20 mouse cellular contexts compared by ENCODE assay signal in genomic region chr8:116904736-116905135, GRCm38 (mm10). TPM values are rescaled to one million over a fixed set of nuclear protein-coding genes. Genes with fewer than 3 reads are reported as not detected.
A peak's percentile ranks its signal among the peaks of the same experiment; 100 is the strongest.
DNase-seq lines count a peak whose midpoint lies in the region; ATAC-seq and TF ChIP-seq lines count a peak whose summit lies in the region.
"Had no signal": no experiment of that assay in that cellular context is flagged by ENCODE, and none has a peak within 500 bp of the region (broad histone marks: within the 10 kb centered on the region; RNA-seq: fewer than 3 reads in every experiment).

No protein-coding gene starts in this region.

- no peaks in the 10 kb centered on the region for H3K27me3 ChIP-seq in megakaryocyte, embryonic 14.5 days (replicated peaks)
- H3K27me3 ChIP-seq in E14TG2a.4 (ENCODE audit: insufficient read depth, low read length) = no peaks in the 10 kb centered on the region
- H3K27me3 ChIP-seq in heart, embryonic 11.5 days (ENCODE audit: control insufficient read depth, insufficient read depth, low read length) = no peaks in the 10 kb centered on the region
- H3K27me3 ChIP-seq: embryonic facial prominence, embryonic 13.5 days; forebrain, embryonic 12.5 days; heart, embryonic 12.5 days; intestine, embryonic 15.5 days had no signal

- no peak for ATAC-seq in megakaryocyte, adult 5-6 weeks (ENCODE audit: poor library complexity, severe bottlenecking)
- ATAC-seq in heart, embryonic 11.5 days (replicated peaks; ENCODE audit: insufficient number of reproducible peaks, low FRiP score, low TSS enrichment) = no peak
- ATAC-seq: forebrain, embryonic 16.5 days; intestine, embryonic 15.5 days had no signal

- H3K4me1 ChIP-seq in megakaryocyte, embryonic 14.5 days = peaks cover 31% of the 10 kb centered on the region
- H3K4me1 ChIP-seq in E14TG2a.4 (replicated peaks; ENCODE audit: low read depth, low read length) = no peaks in the 10 kb centered on the region
- H3K4me1 ChIP-seq in heart, embryonic 11.5 days (ENCODE audit: control insufficient read depth, insufficient read depth, low read length) = no peaks in the 10 kb centered on the region
- H3K4me1 ChIP-seq: embryonic facial prominence, embryonic 13.5 days; forebrain, embryonic 12.5 days; hindbrain, embryonic 10.5 days; intestine, embryonic 15.5 days had no signal

- H3K9ac ChIP-seq in heart, embryonic 11.5 days (ENCODE audit: low read depth, low read length) = no peak overlapping the region
- H3K9ac ChIP-seq: embryonic facial prominence, embryonic 13.5 days; forebrain, embryonic 12.5 days; heart, embryonic 12.5 days; hindbrain, embryonic 14.5 days; intestine, embryonic 15.5 days had no signal

- peak; percentile 73 to 85 for DNase-seq in adrenal gland, adult (ENCODE audit: inconsistent age in 2 of 2, low spot score in 1 of 2)
- no peak for DNase-seq in adrenal gland, adult 18-20 months (ENCODE audit: low spot score in 2 of 2)
- DNase-seq in adrenal gland, postnatal 25 days = peak; percentile 55
- no peak for DNase-seq in thymus, postnatal 25 days
- DNase-seq: B cell, adult 2 months; cerebellum, adult 11-12 months; cerebellum, adult 9-10 months; cerebellum, postnatal 25 days; gastrocnemius, postnatal 25 days had no signal

- peaks cover 18% of the 10 kb centered on the region for H3K36me3 ChIP-seq in megakaryocyte, embryonic 14.5 days (replicated peaks; ENCODE audit: low read length)
- H3K36me3 ChIP-seq in E14TG2a.4 (ENCODE audit: insufficient read depth, low read length) = peaks cover 42% of the 10 kb centered on the region
- H3K36me3 ChIP-seq in heart, embryonic 11.5 days (ENCODE audit: control insufficient read depth, insufficient read depth, low read length) = 0 out of 2 replicates have a peak, but pooled peaks cover 3% of the 10 kb centered on the region

- H3K4me3 ChIP-seq in megakaryocyte, embryonic 14.5 days (replicated peaks) = peak overlapping the region; percentile 86
- H3K4me3 ChIP-seq in E14TG2a.4 (replicated peaks; ENCODE audit: low read length) = 0 out of 2 replicates have a peak overlapping the region, but pooled peaks have one; percentile 10
- no peak overlapping the region for H3K4me3 ChIP-seq in heart, embryonic 11.5 days (ENCODE audit: low read depth, low read length)
- H3K4me3 ChIP-seq: embryonic facial prominence, embryonic 13.5 days; forebrain, embryonic 12.5 days; heart, embryonic 12.5 days; hindbrain, embryonic 10.5 days; intestine, embryonic 15.5 days had no signal

- no peak overlapping the region for H3K4me2 ChIP-seq in heart, embryonic 11.5 days
- H3K4me2 ChIP-seq: embryonic facial prominence, embryonic 13.5 days; forebrain, embryonic 12.5 days; heart, embryonic 12.5 days; hindbrain, embryonic 14.5 days; intestine, embryonic 15.5 days had no signal

- no peak overlapping the region for H3K27ac ChIP-seq in heart, embryonic 11.5 days (ENCODE audit: low read depth, low read length)
- H3K27ac ChIP-seq: embryonic facial prominence, embryonic 13.5 days; forebrain, embryonic 12.5 days; hindbrain, embryonic 10.5 days; hindbrain, embryonic 14.5 days; intestine, embryonic 15.5 days had no signal

- 83% methylated on average over 4 of the region's 4 CpGs for WGBS in heart, embryonic 11.5 days (ENCODE audit: insufficient replicate concordance)

- no peaks in the 10 kb centered on the region for H3K9me3 ChIP-seq in megakaryocyte, embryonic 14.5 days
- peaks cover 63% of the 10 kb centered on the region for H3K9me3 ChIP-seq in E14TG2a.4 (ENCODE audit: low read length)
- no peaks in the 10 kb centered on the region; the same call in 1 of the 2 replicates for H3K9me3 ChIP-seq in heart, embryonic 11.5 days (replicated peaks; ENCODE audit: control insufficient read depth, low read length)
- H3K9me3 ChIP-seq: embryonic facial prominence, embryonic 13.5 days; forebrain, embryonic 12.5 days; intestine, embryonic 15.5 days had no signal

- no peak for TF ChIP-seq CTCF in E14TG2a.4 (conservative IDR thresholded peaks at IDR 0.05; ENCODE audit: low read length)

RNA-seq across cellular contexts. Expression of gene Cmc2, which starts 16.5 kb away (rescaled TPM):
- 10 to 100 TPM; 53.0 to 57.0 TPM for total RNA-seq in adrenal gland, adult 18-20 months (2021)
- 36.1 TPM in 1 of 2 replicates, not detected in the other for polyA plus RNA-seq in megakaryocyte, embryonic 14.5 days (2012; ENCODE audit: insufficient read depth, low replicate concordance)
- 43.3 and 49.2 TPM in 2 replicates for total RNA-seq in megakaryocyte, adult 5-6 weeks (2015)
- total RNA-seq in megakaryocyte, adult 5-6 weeks (2017) = 51.7 and 66.0 TPM in 2 replicates
- 50.7 and 55.5 TPM in 2 replicates for total RNA-seq in adrenal gland, postnatal 25 days (2021)
- 102 and 113 TPM in 2 replicates for polyA plus RNA-seq in heart, embryonic 11.5 days (2014; fragmentation: Nextera tagmentation; extraction: Ambion mirVana)

RNA-seq across cellular contexts. Expression of gene Cenpn, which starts 16.8 kb away (rescaled TPM):
- 1 to 10 TPM; 2.6 to 2.7 TPM for total RNA-seq in adrenal gland, adult 18-20 months (2021)
- polyA plus RNA-seq in megakaryocyte, embryonic 14.5 days (2012; ENCODE audit: insufficient read depth, low replicate concordance) = 3.4 TPM in 1 of 2 replicates, not detected in the other
- total RNA-seq in megakaryocyte, adult 5-6 weeks (2015) = 26.9 and 35.6 TPM in 2 replicates
- total RNA-seq in megakaryocyte, adult 5-6 weeks (2017) = 35.7 and 36.8 TPM in 2 replicates
- 7.4 and 9.6 TPM in 2 replicates for total RNA-seq in adrenal gland, postnatal 25 days (2021)
- polyA plus RNA-seq in heart, embryonic 11.5 days (2014; fragmentation: Nextera tagmentation; extraction: Ambion mirVana) = 32.8 and 34.0 TPM in 2 replicates

RNA-seq across cellular contexts. Expression of gene Atmin, which starts 38.5 kb away (rescaled TPM):
- 10 to 100 TPM; 24.3 to 25.0 TPM for total RNA-seq in adrenal gland, adult 18-20 months (2021)
- 0.95 and 2.5 TPM in 2 replicates for polyA plus RNA-seq in megakaryocyte, embryonic 14.5 days (2012; ENCODE audit: insufficient read depth, low replicate concordance)
- 12.3 and 14.5 TPM in 2 replicates for total RNA-seq in megakaryocyte, adult 5-6 weeks (2015)
- total RNA-seq in megakaryocyte, adult 5-6 weeks (2017) = 8.6 and 11.3 TPM in 2 replicates
- total RNA-seq in adrenal gland, postnatal 25 days (2021) = 20.6 and 23.8 TPM in 2 replicates
- 8.9 and 10.5 TPM in 2 replicates for polyA plus RNA-seq in heart, embryonic 11.5 days (2014; fragmentation: Nextera tagmentation; extraction: Ambion mirVana)

Comparison
In these comparisons a context has a peak if more than half of its experiments do, and no peak if none do; other contexts are left out.
1. DNase-seq: peak in adrenal gland, adult (2 of 2) and adrenal gland, postnatal 25 days (single experiment); none in adrenal gland, adult 18-20 months (0 of 2) and thymus, postnatal 25 days (single experiment).